Mouse (Mus musculus) brain, embryonic 18.5 days (tissue): ENCODE data around the gene Tomm6.

Experiments used
- DNase-seq: peaks from one replicate; pipeline ENCODE4 v3.0.0-alpha.2; 2012; ENCODE audit warnings: low read depth, low spot score

Gene Tomm6

DNA sequence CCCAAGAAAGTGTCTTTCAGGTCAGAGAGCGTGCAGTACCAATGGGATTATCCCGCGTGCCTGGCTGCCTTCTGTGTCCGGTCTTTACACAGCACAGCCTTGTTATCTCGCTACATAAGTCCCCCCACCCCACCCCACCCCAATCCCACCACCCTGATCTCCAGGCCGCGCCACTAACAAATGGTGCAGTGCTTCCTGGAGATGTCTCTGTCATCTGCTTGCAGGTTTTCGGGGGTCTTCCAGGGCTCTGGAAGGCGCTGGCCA lies at the start of gene Tomm6:
TSS of gene Tomm6 (minus strand) at position 43 of the 264 bp plus-strand sequence.
- DNase-seq: no peak

DNA sequence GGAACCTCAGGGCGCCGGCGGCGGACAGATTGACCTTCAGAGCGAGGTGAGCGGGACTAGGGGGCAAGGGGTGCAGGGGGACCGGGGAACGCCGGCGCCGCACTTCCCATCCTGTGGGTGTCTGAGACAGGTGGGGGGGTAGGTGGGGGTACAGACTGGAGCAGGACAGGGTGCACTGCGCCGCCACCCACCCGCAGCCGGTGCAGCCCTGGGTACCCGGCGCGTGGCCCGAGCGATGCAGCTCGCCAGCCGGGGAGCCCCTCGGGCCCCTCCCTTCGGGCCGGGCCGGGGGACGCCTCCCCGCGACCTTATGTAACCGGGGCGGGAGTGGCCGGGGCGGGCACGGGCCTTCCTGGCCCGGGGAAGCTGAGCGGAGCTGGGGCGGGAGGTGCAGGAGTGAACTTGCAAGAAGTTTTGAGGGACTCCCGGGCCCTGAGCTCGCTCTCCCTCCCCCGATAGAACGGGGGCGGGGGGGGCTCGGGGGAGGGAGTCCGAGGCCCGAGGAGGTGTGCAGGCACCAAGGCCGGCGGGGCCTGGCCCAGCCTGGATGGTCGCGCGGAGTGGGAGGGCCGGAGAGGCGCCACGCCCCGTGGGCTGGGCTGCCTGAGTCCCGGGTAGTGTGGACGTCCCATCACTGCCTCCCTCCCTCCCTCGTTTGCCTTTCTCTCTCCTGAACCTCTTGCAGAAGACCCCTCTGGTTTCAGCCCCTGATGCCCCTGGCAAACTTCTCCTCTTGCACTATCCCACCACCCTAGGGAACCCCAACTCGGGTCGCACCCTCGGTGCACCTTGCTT lies 49.3 kb upstream of the Tomm6 start:
- DNase-seq: no peak

DNA sequence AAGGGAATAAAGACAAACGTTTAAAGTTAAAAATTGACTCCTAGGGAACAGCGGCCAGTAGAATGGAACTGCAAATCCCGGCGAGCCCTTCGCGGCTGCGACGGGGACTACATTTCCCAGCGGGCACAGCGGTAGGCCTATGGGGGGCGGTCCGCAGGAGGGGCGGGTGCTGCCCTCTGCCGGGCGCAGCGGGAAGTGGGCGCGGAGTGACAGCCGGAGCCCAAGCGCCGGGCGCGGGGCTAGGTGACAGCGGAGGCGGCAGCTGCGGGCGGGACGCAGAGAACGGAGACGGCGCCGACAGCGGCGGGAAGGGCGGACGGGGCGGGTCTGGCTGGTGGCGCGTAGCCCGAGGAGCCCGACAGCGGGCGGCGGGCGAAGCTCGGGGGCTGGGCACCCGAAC lies 48.7 kb upstream of the Tomm6 start, which contains the start of gene Tfeb:
TSS of gene Tfeb (plus strand) at position 175 of the 400 bp plus-strand sequence.
- peak; percentile 63 for DNase-seq

DNA sequence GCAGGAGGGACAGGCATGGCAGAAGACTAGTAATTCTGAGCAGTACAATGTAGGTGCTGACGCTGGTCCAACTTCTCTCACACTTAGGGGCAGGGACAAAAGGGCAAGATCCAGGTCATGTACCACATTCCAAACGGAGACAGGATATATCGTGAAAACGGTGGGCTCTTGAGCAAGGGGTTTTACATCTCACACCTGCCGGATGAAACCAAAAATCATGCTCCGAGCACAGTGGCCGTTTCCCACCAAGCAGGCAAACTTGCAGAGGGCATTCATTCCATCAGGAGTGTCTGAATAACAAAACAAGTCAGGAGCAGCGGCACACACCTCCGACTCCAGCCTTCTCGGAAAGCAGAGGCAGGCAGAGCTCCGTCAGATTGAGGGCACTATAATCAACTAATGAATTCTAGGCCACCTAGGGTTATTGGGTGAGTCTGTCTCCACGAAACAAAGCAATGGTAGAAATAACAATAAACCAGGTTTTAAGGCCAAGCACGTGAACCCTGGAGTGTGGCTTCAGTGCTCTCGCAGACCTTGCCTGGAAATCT lies 47.4 kb upstream of the Tomm6 start:
- no peak for DNase-seq

DNA sequence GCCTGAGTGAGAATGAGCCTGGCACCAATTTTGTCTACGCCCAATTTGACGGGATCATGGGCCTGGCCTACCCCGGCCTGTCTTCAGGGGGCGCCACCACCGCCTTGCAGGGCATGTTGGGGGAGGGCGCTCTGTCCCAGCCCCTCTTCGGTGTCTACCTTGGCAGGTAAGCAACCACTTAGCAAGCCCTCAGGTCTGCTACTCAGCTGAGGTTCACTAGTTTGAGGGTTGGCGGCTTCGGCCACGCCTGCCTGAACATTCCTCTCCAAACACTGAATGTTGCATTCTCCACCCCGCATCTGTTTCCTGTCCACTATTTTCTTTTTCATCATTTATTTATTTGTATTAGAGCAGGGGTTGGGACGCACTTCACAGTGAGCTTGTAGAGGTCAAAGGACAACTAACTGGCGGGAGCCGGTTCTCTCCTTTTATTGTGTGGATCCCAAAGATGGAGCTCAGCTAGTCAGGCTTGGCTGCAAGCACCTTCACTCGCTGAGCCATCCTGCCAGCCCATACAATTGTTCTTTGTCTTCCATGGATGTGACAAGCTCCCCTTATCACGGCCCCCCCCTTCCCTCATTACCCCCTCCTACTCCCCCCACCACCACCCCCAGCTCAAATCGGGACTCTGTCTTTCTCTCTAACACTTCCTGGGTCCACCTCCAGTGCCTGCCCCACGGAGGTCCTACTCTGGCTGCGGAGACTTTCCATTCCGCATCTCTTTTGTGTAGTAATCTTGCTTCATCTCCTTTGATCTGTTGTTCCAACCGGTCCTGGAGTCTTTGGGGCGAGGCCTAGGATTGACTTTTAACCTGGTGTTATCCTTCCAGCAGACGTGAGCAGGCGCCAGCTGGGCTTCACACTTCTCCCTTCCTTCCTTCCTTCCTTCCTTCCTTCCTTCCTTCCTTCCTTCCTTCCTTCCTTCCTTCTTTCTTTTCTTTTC lies 42.7 kb upstream of the Tomm6 start:
- DNase-seq: no peak

DNA sequence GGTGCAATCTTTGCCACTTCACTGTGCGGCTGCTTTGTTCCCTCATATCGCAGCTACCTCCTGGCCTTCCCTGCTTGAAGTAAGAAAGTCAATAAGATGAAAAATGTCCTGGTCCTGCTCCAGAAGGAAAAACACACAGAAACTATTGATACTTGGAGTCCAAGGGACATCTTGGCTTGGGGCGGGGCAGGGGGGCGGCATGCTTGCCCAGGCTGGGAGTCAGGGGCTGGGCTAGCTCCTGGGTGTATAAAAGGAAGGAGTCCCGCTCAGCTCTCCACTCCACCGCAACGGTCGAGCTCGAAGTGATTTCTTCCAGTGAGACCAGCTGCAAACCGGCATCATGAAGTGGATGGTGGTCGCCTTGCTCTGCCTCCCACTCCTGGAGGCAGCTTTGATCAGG lies 38.4 kb upstream of the Tomm6 start, which contains the start of gene Pgc:
TSS of gene Pgc (plus strand) at position 277 of the 400 bp plus-strand sequence.
- no peak for DNase-seq

DNA sequence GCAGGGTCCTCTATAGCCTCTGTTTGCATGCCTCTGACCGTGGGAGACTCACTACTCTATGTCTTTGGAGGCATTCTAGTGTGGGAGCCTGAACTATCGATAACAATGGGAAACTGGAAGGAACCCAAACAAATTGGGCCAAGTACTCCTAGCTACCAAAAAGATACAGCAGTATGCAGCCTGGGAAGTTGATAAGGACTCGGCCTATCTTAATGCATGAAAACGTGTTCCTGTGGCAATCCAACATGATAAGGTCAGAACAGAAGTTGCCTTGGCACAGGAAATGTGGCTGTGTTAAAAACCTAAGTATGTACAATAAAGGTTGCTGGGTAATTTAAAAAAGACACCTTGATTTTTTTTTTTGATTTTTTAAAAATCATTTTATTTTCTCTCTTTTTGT lies 33.0 kb upstream of the Tomm6 start:
- no peak for DNase-seq

DNA sequence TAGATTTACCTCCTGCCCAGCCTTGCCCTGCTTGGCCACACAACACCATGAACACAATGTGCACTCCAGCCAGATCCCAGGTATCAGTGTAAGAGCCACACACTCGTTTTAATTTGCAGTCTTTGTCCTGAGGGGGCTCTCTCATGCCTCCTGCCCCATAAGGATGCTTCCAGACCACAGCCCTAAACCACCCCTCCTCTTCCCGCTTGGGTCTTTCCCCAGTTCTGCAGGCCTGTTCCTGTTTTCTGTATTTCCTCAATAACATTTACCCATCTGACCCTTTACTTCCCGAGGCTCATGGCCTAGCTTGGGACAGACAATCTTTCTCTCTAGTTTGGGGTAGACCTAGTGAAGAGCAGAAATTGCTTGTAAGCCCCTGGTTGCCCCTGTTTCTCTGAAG lies 26.9 kb upstream of the Tomm6 start:
- DNase-seq: no peak

DNA sequence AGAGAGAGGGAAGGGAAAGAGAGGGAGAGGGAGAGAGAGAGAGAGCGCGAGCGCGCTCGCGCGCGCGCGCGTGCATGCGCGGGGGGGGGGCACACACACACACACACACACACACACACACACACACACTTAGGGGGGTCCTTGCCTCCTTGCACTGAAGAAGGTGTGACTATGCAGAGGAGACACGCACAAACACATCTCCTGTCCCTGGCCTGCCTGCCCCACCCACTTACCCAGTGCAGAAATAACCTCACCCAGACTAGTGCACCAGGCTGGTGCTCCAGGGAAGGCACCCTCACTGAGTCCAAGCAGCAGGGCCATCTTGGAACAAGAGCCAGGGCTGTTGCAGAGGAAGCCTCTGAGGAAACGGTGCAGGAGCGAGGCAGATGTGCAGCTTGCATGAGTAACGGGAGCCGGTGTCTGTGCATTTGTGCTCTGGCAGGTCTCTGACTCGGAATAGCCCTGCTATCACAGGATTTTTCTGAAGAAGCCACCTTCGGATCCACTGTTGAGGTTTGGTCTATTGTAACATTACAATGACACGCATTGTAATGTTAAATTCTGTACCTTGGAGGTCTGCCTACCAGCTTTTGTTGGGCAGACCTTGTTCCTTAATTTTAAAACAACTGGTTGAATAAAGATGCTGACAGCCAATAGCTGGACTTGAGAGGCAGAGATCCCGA lies 24.8 kb upstream of the Tomm6 start:
- no peak for DNase-seq

DNA sequence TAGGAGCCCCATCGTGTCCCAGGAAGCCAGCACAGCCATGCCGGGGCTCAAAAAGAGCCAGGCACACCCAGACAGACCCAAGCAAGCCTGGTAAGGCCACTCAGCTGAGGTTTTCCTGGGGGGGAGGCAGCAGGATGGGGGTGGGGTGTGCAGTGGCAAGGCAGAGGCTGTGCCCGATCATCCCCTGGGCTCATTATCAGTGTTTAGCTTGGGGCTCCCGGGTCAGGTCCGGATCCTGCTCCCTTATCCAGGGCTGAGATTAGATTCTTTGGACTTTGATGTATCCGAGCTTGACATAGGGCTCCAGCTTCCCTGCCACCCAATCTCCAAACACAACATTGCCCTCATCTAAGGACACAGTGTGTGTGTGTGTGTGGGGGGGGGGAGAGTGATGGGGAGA lies 23.7 kb upstream of the Tomm6 start:
- no peak for DNase-seq

DNA sequence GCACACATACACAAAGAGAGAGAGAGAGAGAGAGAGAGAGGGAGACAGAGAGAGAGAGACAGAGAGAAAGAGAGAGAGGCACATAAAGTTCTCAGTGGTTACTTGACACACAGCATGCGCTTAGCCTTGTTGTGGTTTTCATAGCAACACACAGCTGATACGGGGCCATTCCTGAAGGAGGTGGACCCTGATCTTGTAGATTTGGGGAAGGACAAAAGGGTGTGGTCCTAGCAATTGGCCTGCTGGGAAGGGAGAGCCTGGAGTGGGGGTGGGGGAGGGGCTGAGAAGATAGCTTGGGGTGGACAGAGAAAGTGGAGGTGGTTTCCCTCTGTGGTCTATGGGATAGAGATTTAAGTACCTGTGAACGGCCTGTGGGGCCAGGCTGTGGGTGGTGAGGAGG lies 21.9 kb upstream of the Tomm6 start:
- no peak for DNase-seq

DNA sequence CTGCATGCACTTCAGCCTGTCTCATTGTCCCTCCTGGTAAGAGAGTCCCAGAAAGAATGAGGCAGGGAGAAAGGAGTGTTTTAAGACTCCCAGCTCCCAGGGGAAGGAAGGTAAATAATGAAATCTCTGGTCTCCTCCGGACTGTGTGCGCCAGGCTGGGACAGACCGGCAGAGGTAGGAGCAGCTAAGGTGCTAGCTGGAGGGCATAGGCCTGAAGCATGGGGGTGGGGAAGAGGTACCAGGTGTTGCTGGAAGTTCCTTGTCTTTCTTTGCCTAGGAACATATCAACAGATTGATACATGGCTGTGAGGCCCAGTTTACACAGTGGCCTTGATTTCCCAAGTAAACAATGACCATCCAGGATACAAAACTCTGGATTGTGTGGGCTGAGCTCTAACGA lies 20.8 kb upstream of the Tomm6 start:
- DNase-seq: no peak

DNA sequence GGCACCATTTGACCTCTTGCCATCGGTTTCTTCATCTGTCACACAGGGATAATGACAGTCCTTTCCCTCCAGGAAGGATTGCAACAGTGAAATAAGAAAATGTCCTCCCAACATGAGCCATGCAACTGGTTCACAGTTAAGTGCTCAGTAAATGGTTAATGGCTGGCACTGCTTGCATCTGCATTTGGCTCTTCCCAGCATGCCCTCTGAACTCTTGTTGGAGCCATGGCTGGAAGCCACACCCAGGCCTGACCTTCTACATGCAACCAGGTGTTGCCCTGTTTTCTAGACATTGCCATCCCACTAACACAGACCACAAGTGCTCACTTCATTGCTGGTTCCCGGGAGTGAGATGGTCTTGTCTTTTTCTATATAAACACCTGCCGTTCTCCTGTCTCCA lies 19.8 kb upstream of the Tomm6 start:
- no peak for DNase-seq

DNA sequence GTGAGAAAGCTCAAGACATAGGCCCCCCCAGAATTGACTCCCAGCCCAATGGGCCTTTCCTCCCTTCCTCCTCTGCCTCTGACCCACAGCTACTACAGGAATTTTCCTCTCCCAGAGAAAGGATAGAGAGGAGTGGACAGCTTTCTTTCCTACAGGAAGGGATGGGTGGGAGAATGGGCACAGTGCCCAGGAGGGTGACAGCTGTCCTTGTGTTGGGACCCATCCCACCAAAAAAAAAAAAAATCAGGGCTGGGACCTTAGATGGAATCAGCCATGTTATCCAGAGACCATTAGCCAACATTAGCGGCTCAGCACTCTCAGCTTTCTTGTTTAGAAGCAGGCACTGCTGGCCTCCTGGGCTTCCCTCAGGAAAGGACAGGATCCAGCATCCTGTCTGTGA lies 18.0 kb upstream of the Tomm6 start:
- no peak for DNase-seq

DNA sequence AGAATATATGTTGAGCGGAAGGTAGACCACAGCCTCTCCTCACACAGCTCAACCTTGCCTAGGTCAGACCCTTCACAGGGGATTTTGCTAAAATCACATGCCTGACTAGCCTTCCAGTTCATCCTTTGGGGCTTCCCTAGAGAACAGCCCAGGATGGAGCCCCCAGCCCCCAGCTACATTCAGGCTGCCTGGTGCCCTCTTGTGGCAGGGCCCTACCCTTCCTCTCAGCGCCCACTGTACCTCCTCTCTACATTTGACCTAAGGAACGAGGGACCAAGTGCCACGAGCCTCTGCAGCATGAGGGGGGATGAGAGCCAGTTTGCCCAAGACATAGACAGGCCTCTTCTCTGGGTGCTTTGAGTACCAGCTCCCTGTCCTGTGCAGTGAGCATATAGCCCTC lies 16.5 kb upstream of the Tomm6 start:
- no peak for DNase-seq

DNA sequence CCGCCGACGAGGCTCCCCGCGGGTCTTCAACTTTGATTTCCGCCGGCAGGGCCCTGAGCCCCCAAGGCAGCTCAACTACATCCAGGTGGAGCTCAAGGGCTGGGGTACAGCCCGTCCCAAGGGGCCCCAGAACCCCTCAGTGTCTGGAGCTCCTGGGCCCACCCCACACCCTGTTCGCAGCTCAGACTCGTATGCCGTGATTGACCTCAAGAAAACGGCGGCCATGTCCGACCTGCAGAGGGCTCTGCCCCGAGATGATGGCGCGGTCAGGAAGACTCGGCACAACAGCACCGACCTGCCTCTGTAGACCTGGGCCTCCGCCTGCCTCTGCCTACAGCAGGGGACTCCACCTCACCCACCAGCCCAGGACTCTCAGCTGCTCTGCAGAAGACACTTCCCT lies 15.4 kb upstream of the Tomm6 start:
- no peak for DNase-seq

DNA sequence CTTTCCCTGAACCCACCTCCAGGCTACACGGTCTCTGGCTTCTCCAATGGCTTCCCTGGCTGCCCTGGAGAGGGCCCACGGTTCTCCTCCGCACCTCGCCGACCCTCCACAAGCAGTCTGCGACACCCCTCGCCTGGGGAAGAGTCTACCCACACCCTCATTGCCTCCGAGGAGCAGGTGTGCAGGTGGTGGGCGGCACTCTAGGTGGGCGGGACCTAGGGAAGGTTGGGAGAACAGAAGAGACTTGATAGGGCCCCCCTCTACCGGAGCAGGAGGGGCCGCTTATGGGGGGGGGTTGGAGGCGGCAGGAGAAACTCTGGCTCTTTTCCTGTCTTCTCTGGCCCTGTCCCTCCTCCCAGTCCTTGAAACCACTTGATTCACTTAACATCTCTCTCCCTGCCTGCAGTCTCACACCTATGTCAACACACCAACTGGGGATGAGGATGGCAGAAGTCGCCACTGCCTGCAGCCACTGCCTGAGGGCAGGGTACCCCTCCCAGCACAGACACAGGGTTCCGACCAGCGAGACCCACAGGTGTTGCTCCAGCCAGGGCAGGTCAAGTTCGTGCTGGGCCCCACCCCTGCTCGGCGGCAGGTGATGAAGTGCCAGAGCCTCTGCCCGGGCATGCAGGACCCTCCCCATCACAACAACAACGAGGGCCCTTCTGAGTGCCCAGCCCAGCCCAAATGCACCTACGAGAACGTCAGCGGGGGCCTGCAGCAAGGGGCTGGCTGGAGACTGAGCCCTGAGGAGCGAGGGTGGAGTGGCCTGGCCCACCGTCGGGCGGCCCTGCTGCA lies 14.6 kb upstream of the Tomm6 start:
- DNase-seq: no peak

DNA sequence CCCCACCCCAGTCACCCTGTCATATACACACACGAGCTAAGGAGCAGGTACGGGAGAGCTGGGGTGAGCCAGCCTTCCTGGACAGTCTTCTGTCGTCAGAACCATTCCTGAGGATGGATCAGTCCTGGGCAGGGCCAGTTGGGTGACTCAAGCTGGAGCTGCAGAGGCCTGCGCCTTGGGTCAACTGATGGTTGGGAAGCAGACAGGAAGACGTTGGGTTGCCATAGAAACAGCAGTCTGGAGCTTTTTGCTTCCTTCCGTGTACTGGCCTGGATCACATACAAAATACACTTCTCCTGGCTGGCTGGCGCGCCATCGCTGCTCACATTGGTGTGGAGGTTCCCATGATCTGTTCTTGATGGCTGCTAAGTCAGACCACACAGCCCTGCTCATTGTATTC lies 13.6 kb upstream of the Tomm6 start:
- DNase-seq: no peak

DNA sequence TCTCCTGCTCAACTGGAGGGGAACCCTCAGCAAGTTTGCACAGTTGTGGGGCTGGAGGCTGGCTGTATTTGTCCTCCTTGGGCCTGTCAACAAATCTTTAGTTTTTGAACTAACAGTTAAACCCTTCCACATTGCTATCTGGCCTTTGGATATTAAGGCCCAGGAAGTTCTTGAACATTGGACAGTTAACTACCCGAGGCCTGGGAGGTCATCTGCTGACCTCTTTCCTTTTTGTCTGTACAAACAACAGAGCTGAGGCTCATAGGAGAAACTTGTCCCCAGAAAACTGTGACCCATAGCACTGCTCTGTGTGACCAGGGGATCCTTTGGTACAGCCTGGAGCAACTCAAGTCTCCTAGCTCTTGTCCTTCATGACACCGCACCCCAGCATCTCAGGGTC lies 10.9 kb upstream of the Tomm6 start:
- no peak for DNase-seq

DNA sequence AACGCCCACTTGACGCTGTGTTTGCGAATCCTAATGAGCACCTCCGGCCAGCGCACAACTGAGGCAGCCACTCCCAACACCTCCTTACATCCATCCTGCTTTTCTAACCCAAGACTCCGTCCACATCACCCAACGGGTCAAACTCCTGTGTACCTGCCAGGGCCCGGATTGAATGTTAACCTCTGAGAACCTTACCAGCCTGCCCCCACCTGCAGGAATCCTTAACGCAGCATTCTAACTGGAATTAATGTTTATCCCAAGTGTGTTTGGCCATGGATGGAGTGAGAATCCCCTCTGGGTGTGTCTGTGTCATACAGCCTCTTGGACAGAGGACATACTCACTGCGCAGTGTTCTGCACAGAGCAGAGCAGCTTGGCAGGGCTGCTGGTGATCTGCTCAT lies 10.0 kb upstream of the Tomm6 start:
- no peak for DNase-seq

DNA sequence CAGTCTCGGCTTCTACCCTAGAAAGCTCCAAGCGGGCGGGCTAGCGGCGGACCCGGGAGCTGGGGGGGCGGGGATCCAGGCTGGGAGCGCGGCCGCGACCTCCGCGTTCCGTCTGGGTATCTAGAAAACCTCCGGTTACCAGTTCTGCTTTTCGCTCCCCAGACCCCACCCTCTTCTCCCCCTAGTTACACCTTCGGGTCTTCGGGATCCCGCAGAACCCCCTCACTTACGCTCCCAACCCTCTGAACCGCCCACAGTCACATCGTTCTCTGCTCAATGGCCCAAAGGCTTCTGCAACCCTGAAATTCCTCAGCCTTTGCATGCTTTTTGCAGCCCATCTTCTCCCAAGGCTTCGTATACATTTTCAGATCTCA lies 7.1 kb upstream of the Tomm6 start:
- no peak for DNase-seq
